Mouse (Mus musculus): Measurements from ENCODE around the gene Fahd1.

The Fahd1 gene

DNA sequence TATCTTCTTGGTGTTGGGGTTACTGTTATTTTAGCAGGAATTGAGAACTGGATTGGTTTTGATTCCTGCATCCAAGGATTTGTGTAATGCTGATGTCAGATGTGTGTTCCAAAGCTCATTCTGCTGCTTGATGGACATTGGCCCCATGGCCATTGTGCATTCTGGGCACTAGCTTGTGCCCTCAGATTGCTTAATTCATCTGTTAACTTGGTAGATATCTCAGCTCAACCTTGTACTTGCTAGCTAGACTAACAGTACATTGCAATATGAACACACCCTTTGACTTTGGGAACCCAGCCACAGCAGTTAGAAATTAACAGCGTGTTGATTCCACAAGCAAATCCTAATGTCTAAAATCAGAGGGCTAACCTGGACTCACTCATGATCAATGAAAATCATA lies 2.8 kb downstream of the Fahd1 start:
- no peak for DNase-seq (ENCODE audit: low spot score)

DNA sequence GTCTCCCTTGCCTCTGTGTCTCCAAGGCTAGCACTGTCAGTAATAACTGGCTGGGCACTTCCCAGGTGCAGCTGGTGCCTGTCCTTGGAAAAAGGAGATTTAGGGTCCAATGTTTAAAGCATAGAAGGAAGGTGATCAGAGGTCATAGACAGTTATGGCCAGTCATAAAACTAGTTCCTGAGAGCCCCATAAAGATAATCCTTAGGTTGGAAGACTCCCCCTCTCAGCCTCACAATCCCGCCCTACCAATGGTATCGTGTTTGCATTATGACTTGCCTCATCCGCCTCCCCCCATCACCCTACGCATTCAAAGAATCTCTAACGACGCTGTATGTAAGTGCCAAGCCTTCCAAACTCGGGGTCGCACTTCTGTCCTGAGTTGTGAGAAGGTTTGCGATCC lies 5.6 kb downstream of the Fahd1 start:
- no peak for DNase-seq (ENCODE audit: low spot score)

DNA sequence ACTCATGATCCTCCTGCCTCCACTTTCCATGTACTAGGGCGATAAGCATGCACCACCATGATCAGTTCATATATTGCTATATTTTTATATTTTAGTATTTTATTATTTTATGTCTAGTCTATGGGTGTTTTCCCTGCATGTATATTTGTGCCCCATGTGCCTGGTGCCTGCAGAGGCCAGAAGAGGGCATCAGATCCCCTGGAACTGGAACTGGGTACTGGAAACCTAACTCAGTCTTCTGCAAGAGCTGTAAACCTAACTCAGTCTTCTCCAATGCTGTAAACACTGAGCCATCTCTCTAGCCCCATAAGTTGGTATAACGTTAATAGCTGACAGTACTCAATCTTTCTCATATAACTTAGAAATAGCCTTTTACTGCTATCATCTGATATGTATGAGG lies 7.5 kb downstream of the Fahd1 start:
- DNase-seq (ENCODE audit: low spot score) = no peak

DNA sequence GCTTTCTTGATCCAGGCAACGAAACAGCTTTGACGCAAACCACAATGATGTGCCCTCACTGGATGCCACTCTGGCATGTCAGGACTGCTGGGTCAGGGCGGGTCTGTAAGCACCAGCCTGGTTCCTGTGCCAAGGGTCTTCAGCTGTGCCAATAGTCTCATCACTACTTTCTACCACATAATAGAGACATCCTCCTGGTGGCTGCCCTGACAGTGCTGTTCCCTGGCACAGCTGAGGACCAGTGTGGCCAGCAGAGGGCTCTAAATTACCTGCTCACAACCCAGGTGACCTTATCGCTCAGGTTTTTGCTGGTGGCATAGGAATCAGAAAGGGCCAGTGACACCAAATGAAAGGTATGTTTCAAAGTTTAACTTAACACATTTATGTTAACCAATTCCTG lies 9.0 kb downstream of the Fahd1 start:
- peak; percentile 46 for DNase-seq (ENCODE audit: low spot score)

DNA sequence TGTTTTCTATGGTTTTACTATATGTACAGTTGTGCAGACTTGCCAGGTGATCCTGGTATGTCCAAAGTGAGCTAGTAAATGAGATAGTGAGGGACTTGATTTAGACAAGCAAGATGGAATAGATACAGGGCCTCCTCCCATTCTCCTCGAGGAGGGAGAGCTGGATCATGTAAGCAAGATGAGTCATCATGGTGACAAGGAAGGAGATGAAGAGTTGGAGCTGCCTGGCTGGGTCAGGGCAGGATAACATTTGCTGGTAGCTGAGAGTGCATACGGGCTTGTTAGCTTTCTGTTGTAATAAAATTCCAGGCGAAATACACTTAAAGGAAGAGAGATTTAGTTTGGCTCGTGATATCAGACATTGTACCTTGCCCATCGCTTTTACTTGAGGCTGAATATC lies 9.8 kb downstream of the Fahd1 start:
- no peak for DNase-seq (ENCODE audit: low spot score)

DNA sequence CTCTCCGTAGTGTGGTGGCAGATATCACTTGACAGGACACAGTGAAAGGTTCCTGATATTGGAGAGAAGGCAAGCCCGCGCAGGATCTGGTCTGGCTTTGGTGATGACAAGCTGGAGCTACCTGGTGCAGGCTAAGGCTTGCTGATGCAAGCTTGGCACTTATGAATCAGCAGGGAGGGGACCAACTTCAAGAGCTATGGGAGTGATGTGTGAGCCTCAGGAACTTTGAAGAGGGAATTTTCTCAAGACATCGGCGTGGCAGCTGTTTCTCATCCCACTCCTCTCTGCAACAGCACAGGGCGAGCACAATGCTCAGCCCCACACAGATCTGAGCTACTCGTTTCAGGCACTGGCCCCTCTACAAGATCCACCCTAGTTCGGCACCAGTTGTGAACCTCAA lies 10.3 kb downstream of the Fahd1 start, which contains the start of gene Hagh:
Gene Hagh, plus strand, starts transcription at position 302 of the 400 bp plus-strand sequence.
- peak; percentile 69 for DNase-seq (ENCODE audit: low spot score)

DNA sequence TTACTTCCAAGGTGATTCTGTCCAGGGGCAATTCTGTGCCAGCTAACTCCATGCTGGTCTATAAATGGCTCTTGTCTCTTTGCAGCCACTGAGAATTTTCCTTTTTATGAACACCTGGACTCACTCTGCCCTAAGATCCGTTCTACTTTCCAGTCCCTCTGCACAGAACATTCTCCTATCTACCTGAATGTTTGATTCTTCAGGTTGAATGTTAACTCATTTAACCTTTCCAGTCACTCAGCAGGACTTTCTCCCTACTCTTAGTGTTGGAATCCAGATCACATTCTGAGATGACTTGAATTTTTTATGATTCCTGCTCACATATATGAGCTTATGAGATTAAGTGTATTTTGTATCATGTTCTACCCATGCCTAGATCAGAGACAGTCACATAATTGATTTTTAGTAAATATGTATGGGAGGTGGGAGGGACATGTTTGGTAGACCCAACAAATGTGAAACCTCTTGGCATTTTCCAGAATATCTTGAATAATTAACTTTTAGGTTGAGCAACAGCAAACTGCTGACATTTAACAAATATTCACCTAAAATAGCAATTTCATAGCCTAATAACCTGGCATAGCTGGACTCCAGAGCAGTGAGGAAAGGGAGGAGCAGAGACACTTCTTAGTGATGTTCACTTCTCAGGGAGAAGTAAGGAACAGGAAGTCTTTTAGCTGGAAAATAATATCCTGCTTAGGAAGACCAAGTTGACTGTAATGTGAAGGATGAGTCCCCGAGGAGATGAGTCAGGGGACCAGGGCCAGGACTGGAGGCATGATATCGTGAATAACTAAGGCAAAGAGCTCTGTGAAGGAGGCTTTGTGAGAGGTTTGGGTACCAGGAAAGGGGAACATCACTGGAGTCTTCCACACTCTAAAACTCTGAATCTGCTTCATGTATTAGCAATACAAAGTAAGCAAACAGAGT lies 28.5 kb downstream of the Fahd1 start:
- no peak for DNase-seq (ENCODE audit: low spot score)

DNA sequence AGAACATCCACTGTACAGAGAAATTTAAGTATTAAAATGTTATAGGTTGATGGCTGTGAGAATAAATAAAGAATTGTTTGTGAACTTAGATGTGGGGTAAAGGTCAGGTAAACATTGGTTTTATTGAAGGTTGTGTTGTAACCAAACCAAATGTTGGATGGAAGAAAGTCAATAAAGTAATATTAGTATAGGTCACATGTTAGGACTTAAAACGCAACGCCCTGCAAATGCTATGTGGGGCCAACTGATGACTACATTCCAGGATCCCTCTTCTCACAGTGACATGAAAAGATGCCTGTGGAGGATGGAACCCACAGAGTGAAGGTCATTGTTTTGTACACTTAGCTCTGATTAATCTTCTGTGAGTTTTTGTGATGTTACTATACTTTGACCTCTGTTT lies 30.7 kb downstream of the Fahd1 start:
- no peak for DNase-seq (ENCODE audit: low spot score)

DNA sequence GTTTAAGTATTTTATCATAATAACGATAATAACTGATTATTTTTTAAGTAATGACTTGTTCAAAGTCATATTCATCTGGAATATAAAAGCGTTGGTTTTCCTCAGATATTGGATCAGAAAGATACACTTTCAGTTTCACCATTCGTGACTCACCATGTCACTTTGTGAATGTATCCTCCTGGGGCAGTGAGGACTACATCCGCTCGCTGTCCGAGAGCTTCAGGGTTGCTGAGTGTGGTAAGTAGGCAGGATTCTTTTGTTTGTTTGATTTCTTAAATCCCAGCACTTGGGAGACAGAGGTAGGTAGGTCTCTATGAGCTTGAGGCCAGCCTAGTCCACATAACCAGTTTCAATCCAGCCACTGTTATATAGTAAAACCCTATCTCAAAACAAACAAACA lies 32.0 kb downstream of the Fahd1 start:
- DNase-seq (ENCODE audit: low spot score) = no peak

DNA sequence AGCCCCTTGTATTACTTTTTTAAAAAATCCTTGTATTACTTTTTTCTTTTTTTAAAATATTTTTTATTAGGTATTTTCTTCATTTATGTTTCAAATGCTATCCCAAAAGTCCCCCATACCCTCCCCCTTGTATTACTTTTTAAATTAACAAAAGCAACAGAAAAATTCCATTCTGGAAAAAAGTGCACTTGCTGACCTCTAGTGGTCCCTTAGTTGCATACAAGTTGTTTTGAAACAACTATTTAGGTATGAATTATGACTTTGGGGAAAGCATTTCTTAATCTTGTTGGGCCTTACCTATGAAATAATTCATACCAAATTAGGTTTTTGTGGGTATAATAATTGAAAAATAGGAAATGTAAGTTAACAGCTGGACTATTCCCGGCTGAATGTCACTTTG lies 32.7 kb downstream of the Fahd1 start:
- DNase-seq (ENCODE audit: low spot score) = no peak

DNA sequence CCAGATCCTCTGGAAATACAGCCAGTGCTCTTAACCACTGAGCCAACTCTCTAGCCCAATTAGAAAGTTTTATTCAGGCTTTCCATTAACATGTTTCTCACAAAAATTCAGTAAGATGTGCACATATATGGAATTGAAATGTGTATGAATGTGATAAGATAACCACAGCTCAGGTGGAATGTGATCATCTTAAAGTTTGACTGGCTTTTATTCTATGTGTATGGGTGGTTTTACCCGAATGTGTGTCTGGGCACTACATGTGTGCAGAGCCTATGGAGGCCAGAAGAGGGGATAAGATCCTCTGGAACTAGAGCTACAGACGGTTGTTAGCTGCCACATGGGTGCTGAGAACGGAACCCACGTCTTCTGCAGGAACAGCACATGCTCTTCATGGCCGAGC lies 34.9 kb downstream of the Fahd1 start:
- DNase-seq (ENCODE audit: low spot score) = no peak

DNA sequence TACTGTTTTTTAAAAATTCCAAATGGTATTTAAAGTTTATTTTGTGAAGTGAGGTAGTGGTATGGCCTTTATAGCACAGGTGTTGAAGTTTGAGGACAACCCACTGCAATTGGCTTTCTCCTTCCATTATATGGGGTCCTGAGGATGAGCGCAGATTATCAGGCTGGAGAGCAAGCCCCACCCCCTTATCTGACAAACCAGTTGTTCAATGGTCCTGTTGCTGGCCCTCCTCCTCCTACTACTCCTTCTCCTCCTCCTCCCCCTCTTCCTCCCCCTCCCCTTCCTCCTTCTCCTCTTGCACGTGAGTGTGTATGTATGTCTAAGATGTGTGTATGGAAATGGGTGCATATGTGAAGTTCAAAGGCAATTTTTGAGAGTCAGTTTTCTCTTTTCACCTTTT lies 37.9 kb downstream of the Fahd1 start:
- DNase-seq (ENCODE audit: low spot score) = no peak

DNA sequence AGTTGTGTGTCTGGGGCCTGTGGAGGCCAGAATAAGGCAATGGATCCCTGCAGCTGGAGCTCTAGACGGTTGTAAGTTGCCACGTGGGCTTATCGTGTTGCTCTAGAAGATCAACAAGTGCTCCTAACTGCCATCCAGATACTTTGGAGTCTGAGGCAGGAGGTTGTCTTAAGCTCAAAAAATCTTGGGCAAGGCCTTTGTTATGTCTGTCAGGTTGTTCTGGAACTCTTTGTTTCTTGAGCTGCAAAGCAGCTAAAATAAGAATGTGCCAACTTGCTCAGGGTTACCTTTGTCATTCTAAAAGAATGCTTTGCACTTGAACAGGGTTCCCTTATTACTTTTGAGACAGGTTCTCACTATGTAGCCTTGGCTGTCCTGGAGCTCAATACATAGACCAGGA lies 39.0 kb downstream of the Fahd1 start:
- DNase-seq (ENCODE audit: low spot score) = no peak

DNA sequence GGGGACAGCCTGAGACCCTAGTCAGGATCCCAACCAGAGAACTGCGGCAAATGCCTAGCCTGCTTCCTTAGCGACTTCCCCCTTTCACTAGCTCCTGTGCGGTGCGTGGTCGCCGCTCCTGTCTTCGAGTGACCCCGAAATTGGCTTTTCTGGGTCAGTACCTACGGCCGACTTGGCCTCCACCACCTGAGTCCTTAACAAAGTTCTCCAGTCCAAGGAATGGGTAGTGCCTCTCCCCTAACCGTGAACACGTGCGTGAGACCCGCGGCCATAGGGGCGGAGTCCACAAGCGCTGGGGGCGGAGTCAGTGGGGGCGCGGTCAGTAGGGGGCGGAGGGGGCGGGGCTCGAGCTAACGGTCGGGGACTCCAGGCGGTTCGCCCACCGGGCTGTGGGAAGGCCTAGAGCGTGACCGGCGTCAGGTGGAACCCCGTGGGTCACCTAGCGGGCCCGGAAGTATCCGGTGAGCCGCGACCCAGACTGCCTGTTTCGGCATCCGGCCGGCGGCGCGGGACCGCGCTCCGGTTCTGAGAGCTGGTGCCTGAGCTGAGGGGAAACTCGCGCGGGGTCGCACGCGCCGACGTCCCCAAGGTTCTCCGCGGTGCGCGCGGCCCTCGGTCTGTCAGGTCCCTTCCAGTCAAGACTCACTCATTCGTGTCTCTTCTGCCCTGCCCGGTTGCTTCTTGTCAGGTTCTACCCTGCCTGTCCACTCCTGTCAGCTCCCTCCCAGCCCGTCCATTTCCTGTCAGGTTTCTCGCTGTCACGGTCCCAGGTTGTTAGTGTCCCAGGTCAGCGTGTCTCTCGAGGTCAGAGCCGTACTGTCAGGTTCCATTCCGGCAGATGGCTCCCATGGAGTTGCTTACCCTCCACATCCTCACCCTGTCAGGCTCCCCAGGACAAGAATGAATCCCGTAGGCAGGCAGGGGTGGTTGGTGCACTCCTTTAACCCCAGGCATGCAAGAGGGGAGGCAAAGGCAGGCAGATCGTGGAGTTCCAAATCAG lies 45.9 kb downstream of the Fahd1 start, which contains the start of gene Meiob:
Gene Meiob, plus strand, starts transcription at position 338 of the 1,000 bp plus-strand sequence.
- DNase-seq (ENCODE audit: low spot score) = peak; percentile 67

DNA sequence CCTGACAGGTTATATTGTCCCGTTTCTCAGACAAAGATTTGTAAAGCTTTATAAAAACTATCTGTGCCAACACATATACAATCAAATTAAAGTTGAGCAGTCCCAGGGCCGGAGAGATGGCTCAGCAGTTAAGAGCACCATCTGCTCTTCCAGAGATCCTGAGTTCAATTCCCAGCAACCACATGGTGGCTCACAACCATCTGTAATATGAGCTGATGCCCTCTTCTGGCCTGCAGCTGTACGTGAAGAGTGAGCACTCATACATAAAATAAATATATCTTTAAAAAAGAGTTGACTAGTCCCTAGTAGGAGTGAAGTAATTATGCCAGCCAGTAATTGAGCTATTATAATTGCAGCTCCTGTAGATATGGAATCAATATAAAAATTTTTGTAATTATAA lies 49.6 kb downstream of the Fahd1 start:
- no peak for DNase-seq (ENCODE audit: low spot score)

DNA sequence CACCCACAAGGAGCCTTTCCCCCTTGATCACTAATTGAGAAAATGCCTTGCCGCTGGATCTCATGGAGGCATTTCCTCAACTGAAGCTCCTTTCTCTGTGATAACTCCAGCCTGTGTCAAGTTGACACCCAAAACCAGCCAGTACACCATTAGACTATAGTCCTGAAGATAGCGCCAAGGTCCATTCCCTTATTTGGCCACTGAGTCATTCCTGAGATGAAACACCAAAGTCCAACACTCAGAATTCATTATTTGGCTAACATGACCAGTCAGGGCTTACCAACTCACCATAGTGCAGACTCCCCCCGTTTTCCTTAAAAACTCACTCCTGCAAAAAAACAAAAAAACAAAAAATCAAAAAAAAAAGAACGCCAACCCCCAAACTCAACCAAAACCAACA lies 50.7 kb downstream of the Fahd1 start:
- no peak for DNase-seq (ENCODE audit: low spot score)

All from urinary bladder, postnatal 14 days (tissue).